Mouse (Mus musculus) hindbrain, embryonic 11.5 days (tissue): Measurements from ENCODE around the gene Styx. TPM values are rescaled to one million over a fixed set of nuclear protein-coding genes. Genes with fewer than 3 reads are reported as not detected.

ENCODE experiments used
- ATAC-seq: fragments of 200-750 bp; cut with Nextera tagmentation; 2 replicates; pipeline ENCODE4 v1.8.0; 2017; ENCODE audit warnings: mild to moderate bottlenecking, moderate TSS enrichment, moderate library complexity; ENCODE audit not compliant: low FRiP score
- DNase-seq: peaks from one replicate; pipeline ENCODE4 v3.0.0-alpha.2; 2015; ENCODE audit warnings: low spot score
- H3K27ac ChIP-seq: fragments of 300-500 bp; sonication (generic); 2 replicates; pipeline ENCODE4 v1.5.1; 2014; ENCODE audit warnings: mild to moderate bottlenecking, low read depth, low read length
- H3K27me3 ChIP-seq: fragments of 300-500 bp; sonication (generic); 2 replicates; pipeline ENCODE4 v1.6.1; 2014; ENCODE audit warnings: mild to moderate bottlenecking, low read length, moderate library complexity, mixed read lengths; ENCODE audit not compliant: control insufficient read depth, insufficient read depth
- H3K36me3 ChIP-seq: fragments of 300-500 bp; sonication (generic); 2 replicates; pipeline ENCODE4 v1.6.1; 2014; ENCODE audit warnings: mild to moderate bottlenecking, low read length, moderate library complexity, mixed read lengths; ENCODE audit not compliant: control insufficient read depth, insufficient read depth
- H3K4me1 ChIP-seq: fragments of 300-500 bp; sonication (generic); replicated peaks from 2 replicates; pipeline ENCODE4 v1.6.1; 2014; ENCODE audit warnings: low read length, mixed read lengths; ENCODE audit not compliant: control insufficient read depth, insufficient read depth
- H3K4me2 ChIP-seq: fragments of 300-500 bp; sonication (generic); replicated peaks from 2 replicates; pipeline ENCODE4 v1.6.1; 2014; ENCODE audit warnings: mild to moderate bottlenecking, low read depth, low read length
- H3K4me3 ChIP-seq: fragments of 300-500 bp; sonication (generic); 2 replicates; pipeline ENCODE4 v1.5.1; 2014; ENCODE audit warnings: low read depth, low read length
- H3K9ac ChIP-seq: fragments of 300-500 bp; sonication (generic); 2 replicates; pipeline ENCODE4 v1.6.1; 2014; ENCODE audit warnings: low read depth, low read length
- H3K9me3 ChIP-seq: fragments of 300-500 bp; sonication (generic); 2 replicates; pipeline ENCODE4 v1.6.1; 2016; ENCODE audit warnings: low read length; ENCODE audit not compliant: control insufficient read depth
- WGBS: fragments of 180-500 bp; shearing (Covaris S2); extraction: QIAGEN DNeasy Blood & Tissue Kit; methylation state at CpG from one replicate; pipeline ENCODE4 v1.1.7; 2014; 5-methylcytosine and 5-hydroxymethylcytosine counted together
- polyA plus RNA-seq: library from polyadenylated mRNA; unstranded; fragments of >200 nt; fragmentation: Nextera tagmentation; extraction: Ambion mirVana; gene quantifications from 2 replicates; pipeline ENCODE4 v1.2.1, GENCODE M21; 2014

The Styx gene
- polyA plus RNA-seq, 1 experiment from 2014 or later, result 51.6 TPM

- Histone ChIP-seq H3K9ac (no peak overlapping the region), H3K36me3 (no peaks in the 10 kb centered on the region), H3K4me2 (no peak overlapping the region), H3K27ac (no peak overlapping the region), H3K27me3 (no peaks in the 10 kb centered on the region), H3K4me3 (no peak overlapping the region), H3K9me3 (no peaks in the 10 kb centered on the region), H3K4me1 (no peaks in the 10 kb centered on the region; the same call in 1 of the 2 replicates)
- WGBS, result 78% methylated on average over 5 of the region's 5 CpGs
- DNase-seq, result no peak
- ATAC-seq, result no peak
These were observed 102.8 kb downstream of the Styx start for GRCm38 (mm10) chr14:45453538-45454233.

GRCm38 (mm10) chr14:45455651-45456501 is 105.0 kb downstream of the Styx start:
- Histone ChIP-seq H3K9me3 (no peaks in the 10 kb centered on the region), H3K4me3 (no peak overlapping the region), H3K27me3 (no peaks in the 10 kb centered on the region), H3K36me3 (0 out of 2 replicates have a peak, but pooled peaks cover 3% of the 10 kb centered on the region), H3K27ac (no peak overlapping the region), H3K9ac (no peak overlapping the region), H3K4me1 (no peaks in the 10 kb centered on the region; the same call in 1 of the 2 replicates), H3K4me2 (no peak overlapping the region)
- no peak for ATAC-seq
- DNase-seq, result no peak
- 71% methylated on average over 12 of the region's 12 CpGs for WGBS

- no peaks in the 10 kb centered on the region for H3K9me3 ChIP-seq
- ATAC-seq (peak; percentile 17; the same call in 1 of the 2 replicates), DNase-seq (no peak)
- H3K36me3 ChIP-seq, result 0 out of 2 replicates have a peak, but pooled peaks cover 3% of the 10 kb centered on the region
- no peaks in the 10 kb centered on the region for H3K27me3 ChIP-seq
- no peaks in the 10 kb centered on the region; the same call in 1 of the 2 replicates for H3K4me1 ChIP-seq
- H3K4me3 ChIP-seq, result no peak overlapping the region
- 0% methylated on average over 1 of the region's 1 CpGs for WGBS
- H3K9ac ChIP-seq, result no peak overlapping the region
- no peak overlapping the region for H3K4me2 ChIP-seq
- H3K27ac ChIP-seq, result no peak overlapping the region
These were observed 105.6 kb downstream of the Styx start for GRCm38 (mm10) chr14:45456502-45456846.

GRCm38 (mm10) chr14:45457003-45457402 is 106.1 kb downstream of the Styx start:
- Histone ChIP-seq H3K27ac (no peak overlapping the region), H3K4me3 (no peak overlapping the region), H3K9ac (no peak overlapping the region), H3K9me3 (no peaks in the 10 kb centered on the region), H3K36me3 (0 out of 2 replicates have a peak, but pooled peaks cover 3% of the 10 kb centered on the region), H3K4me2 (no peak overlapping the region), H3K27me3 (no peaks in the 10 kb centered on the region), H3K4me1 (no peaks in the 10 kb centered on the region; the same call in 1 of the 2 replicates)
- 90% methylated on average over 9 of the region's 9 CpGs for WGBS
- ATAC-seq (no peak), DNase-seq (no peak)

GRCm38 (mm10) chr14:45459877-45460276 is 109.0 kb downstream of the Styx start:
- Histone ChIP-seq H3K9ac (no peak overlapping the region), H3K36me3 (0 out of 2 replicates have a peak, but pooled peaks cover 3% of the 10 kb centered on the region), H3K9me3 (no peaks in the 10 kb centered on the region), H3K27ac (no peak overlapping the region), H3K4me2 (no peak overlapping the region), H3K27me3 (no peaks in the 10 kb centered on the region), H3K4me1 (peaks cover 4% of the 10 kb centered on the region), H3K4me3 (no peak overlapping the region)
- WGBS, result 94% methylated on average over 14 of the region's 14 CpGs
- DNase-seq (no peak), ATAC-seq (no peak)

GRCm38 (mm10) chr14:45460491-45460890 is 109.6 kb downstream of the Styx start:
- WGBS, result 92% methylated on average over 10 of the region's 10 CpGs
- Histone ChIP-seq H3K9me3 (no peaks in the 10 kb centered on the region), H3K4me1 (peaks cover 4% of the 10 kb centered on the region), H3K36me3 (0 out of 2 replicates have a peak, but pooled peaks cover 3% of the 10 kb centered on the region), H3K27ac (no peak overlapping the region), H3K9ac (no peak overlapping the region), H3K4me2 (no peak overlapping the region), H3K4me3 (no peak overlapping the region), H3K27me3 (no peaks in the 10 kb centered on the region)
- DNase-seq (no peak), ATAC-seq (no peak)

GRCm38 (mm10) chr14:45461945-45462344 is 111.1 kb downstream of the Styx start:
- peaks cover 4% of the 10 kb centered on the region for H3K4me1 ChIP-seq
- no peaks in the 10 kb centered on the region for H3K27me3 ChIP-seq
- no peak for DNase-seq
- H3K36me3 ChIP-seq, result 0 out of 2 replicates have a peak, but pooled peaks cover 3% of the 10 kb centered on the region
- no peak overlapping the region for H3K27ac ChIP-seq
- ATAC-seq, result 0 out of 2 replicates have a peak, but pooled peaks have one; percentile 2
- no peak overlapping the region for H3K9ac ChIP-seq
- H3K4me3 ChIP-seq, result no peak overlapping the region
- no peaks in the 10 kb centered on the region for H3K9me3 ChIP-seq
- WGBS, result 88% methylated on average over 6 of the region's 6 CpGs
- no peak overlapping the region for H3K4me2 ChIP-seq

- Histone ChIP-seq H3K4me1 (peaks cover 4% of the 10 kb centered on the region; the same call in 1 of the 2 replicates), H3K9ac (no peak overlapping the region), H3K4me2 (no peak overlapping the region), H3K4me3 (no peak overlapping the region), H3K9me3 (no peaks in the 10 kb centered on the region), H3K36me3 (0 out of 2 replicates have a peak, but pooled peaks cover 3% of the 10 kb centered on the region), H3K27me3 (no peaks in the 10 kb centered on the region), H3K27ac (peak overlapping the region; percentile 68; the same call in 1 of the 2 replicates)
- DNase-seq (peak; percentile 77), ATAC-seq (peak; percentile 87)
- 22% methylated on average over 6 of the region's 6 CpGs for WGBS
These were observed 111.5 kb downstream of the Styx start for GRCm38 (mm10) chr14:45462374-45462773.
